Mouse (Mus musculus): ENCODE data around the gene S1pr2. TPM values are rescaled to one million over a fixed set of nuclear protein-coding genes. Genes with fewer than 3 reads are reported as not detected.
"Not testable (repeated sequence)": the region's sequence is repeated elsewhere in the genome, so short reads cannot be mapped to it uniquely, and the experiment has no call there.

The S1pr2 gene
- 1 to 10 TPM in 1 of 4 experiments, under 1 TPM in 3; 0.46 to 1.1 (median 0.74) TPM for total RNA-seq (2022)

GRCm38 (mm10) chr9:20976216-20976960 lies at the start of gene S1pr2:
TSS of gene S1pr2 (minus strand) at chr9:20976781.
- DNase-seq (ENCODE audit: low spot score in 2 of 2) = peak; percentile 72 to 82

GRCm38 (mm10) chr9:21025258-21025810 lies 48.8 kb upstream of the S1pr2 start:
- no peak for DNase-seq (ENCODE audit: low spot score in 2 of 2)

- DNase-seq (ENCODE audit: low spot score in 2 of 2) = no peak
Measured at GRCm38 (mm10) chr9:21022726-21023125, 46.1 kb upstream of the S1pr2 start.

GRCm38 (mm10) chr9:21022288-21022687 lies 45.7 kb upstream of the S1pr2 start:
- DNase-seq (ENCODE audit: low spot score in 2 of 2) = no peak

GRCm38 (mm10) chr9:21021363-21021762 lies 44.8 kb upstream of the S1pr2 start:
- no peak for DNase-seq (ENCODE audit: low spot score in 2 of 2)

GRCm38 (mm10) chr9:21018600-21018999 lies 42.0 kb upstream of the S1pr2 start:
- DNase-seq (ENCODE audit: low spot score in 2 of 2) = no peak

GRCm38 (mm10) chr9:21017177-21017575 lies 40.6 kb upstream of the S1pr2 start:
- no peak for DNase-seq (ENCODE audit: low spot score in 2 of 2)

GRCm38 (mm10) chr9:21016331-21017176 lies 40.0 kb upstream of the S1pr2 start:
- DNase-seq (ENCODE audit: low spot score in 2 of 2) = no peak

- DNase-seq (ENCODE audit: low spot score in 2 of 2) = peak in 1 of 2 experiments; percentile 45
Measured at GRCm38 (mm10) chr9:21015571-21016130, 39.1 kb upstream of the S1pr2 start, which contains the start of gene Icam1. TSS of gene Icam1 (plus strand) at chr9:21015985.

- peak in 1 of 2 experiments; percentile 32 for DNase-seq (ENCODE audit: low spot score in 2 of 2)
Measured at GRCm38 (mm10) chr9:21014691-21015570, 38.4 kb upstream of the S1pr2 start.

- DNase-seq (ENCODE audit: low spot score in 2 of 2) = no peak
Measured at GRCm38 (mm10) chr9:21012368-21012767, 35.8 kb upstream of the S1pr2 start.

GRCm38 (mm10) chr9:21011846-21012312 lies 35.3 kb upstream of the S1pr2 start:
- DNase-seq (ENCODE audit: low spot score in 2 of 2) = peak in 1 of 2 experiments; percentile 40

GRCm38 (mm10) chr9:21010939-21011541 lies 34.5 kb upstream of the S1pr2 start:
- DNase-seq (ENCODE audit: low spot score in 2 of 2) = not testable (repeated sequence)

GRCm38 (mm10) chr9:21010362-21010761 lies 33.8 kb upstream of the S1pr2 start:
- DNase-seq (ENCODE audit: low spot score in 2 of 2) = peak in 1 of 2 experiments; percentile 41

GRCm38 (mm10) chr9:21008007-21008406 lies 31.4 kb upstream of the S1pr2 start:
- no peak for DNase-seq (ENCODE audit: low spot score in 2 of 2)

- no peak for DNase-seq (ENCODE audit: low spot score in 2 of 2)
Measured at GRCm38 (mm10) chr9:21007313-21007952, 30.9 kb upstream of the S1pr2 start.

- peak; percentile 54 to 69 for DNase-seq (ENCODE audit: low spot score in 2 of 2)
Measured at GRCm38 (mm10) chr9:21002627-21003551, 26.3 kb upstream of the S1pr2 start, which contains the start of gene Mrpl4. TSS of gene Mrpl4 (plus strand) at chr9:21002738.

- no peak for DNase-seq (ENCODE audit: low spot score in 2 of 2)
Measured at GRCm38 (mm10) chr9:21002270-21002626, 25.7 kb upstream of the S1pr2 start.

All from gastrocnemius, adult 8-10 months (tissue).